Mouse (Mus musculus): ENCODE data around the gene Slc44a5.

Gene Slc44a5

GRCm38 (mm10) chr3:154172593-154172965, 199.3 kb downstream of the Slc44a5 start:
- no peak for DNase-seq (ENCODE audit: low spot score)

GRCm38 (mm10) chr3:154173556-154173955, 200.3 kb downstream of the Slc44a5 start:
- no peak for DNase-seq (ENCODE audit: low spot score)

- no peak for DNase-seq (ENCODE audit: low spot score)
These were observed 200.8 kb downstream of the Slc44a5 start for GRCm38 (mm10) chr3:154174031-154174430.

- DNase-seq (ENCODE audit: low spot score), result no peak
These were observed 201.5 kb downstream of the Slc44a5 start for GRCm38 (mm10) chr3:154174766-154175165.

GRCm38 (mm10) chr3:154177665-154178305, 204.5 kb downstream of the Slc44a5 start:
- no peak for DNase-seq (ENCODE audit: low spot score)

- no peak for DNase-seq (ENCODE audit: low spot score)
These were observed 206.2 kb downstream of the Slc44a5 start for GRCm38 (mm10) chr3:154179423-154179920.

GRCm38 (mm10) chr3:154182987-154183386, 209.8 kb downstream of the Slc44a5 start:
- DNase-seq (ENCODE audit: low spot score), result no peak

- DNase-seq (ENCODE audit: low spot score), result no peak
These were observed 210.7 kb downstream of the Slc44a5 start for GRCm38 (mm10) chr3:154183957-154184356.

GRCm38 (mm10) chr3:154188668-154189067, 215.4 kb downstream of the Slc44a5 start:
- DNase-seq (ENCODE audit: low spot score), result no peak

- DNase-seq (ENCODE audit: low spot score), result no peak
These were observed 219.2 kb downstream of the Slc44a5 start for GRCm38 (mm10) chr3:154192328-154193030.

- no peak for DNase-seq (ENCODE audit: low spot score)
These were observed 220.1 kb downstream of the Slc44a5 start for GRCm38 (mm10) chr3:154193189-154193840.

- DNase-seq (ENCODE audit: low spot score), result no peak
These were observed 227.2 kb downstream of the Slc44a5 start for GRCm38 (mm10) chr3:154200422-154200828.

- no peak for DNase-seq (ENCODE audit: low spot score)
These were observed 228.6 kb downstream of the Slc44a5 start for GRCm38 (mm10) chr3:154201796-154202195.

- no peak for DNase-seq (ENCODE audit: low spot score)
These were observed 229.1 kb downstream of the Slc44a5 start for GRCm38 (mm10) chr3:154202383-154202782.

- no peak for DNase-seq (ENCODE audit: low spot score)
These were observed 235.2 kb downstream of the Slc44a5 start for GRCm38 (mm10) chr3:154208479-154208878.

GRCm38 (mm10) chr3:154209201-154209754, 236.0 kb downstream of the Slc44a5 start:
- DNase-seq (ENCODE audit: low spot score), result no peak

- no peak for DNase-seq (ENCODE audit: low spot score)
These were observed 236.7 kb downstream of the Slc44a5 start for GRCm38 (mm10) chr3:154209776-154210430.

GRCm38 (mm10) chr3:154210431-154211055, 237.3 kb downstream of the Slc44a5 start:
- DNase-seq (ENCODE audit: low spot score), result no peak

GRCm38 (mm10) chr3:154212551-154212950, 239.3 kb downstream of the Slc44a5 start:
- no peak for DNase-seq (ENCODE audit: low spot score)

- DNase-seq (ENCODE audit: low spot score), result no peak
These were observed 242.1 kb downstream of the Slc44a5 start for GRCm38 (mm10) chr3:154215309-154215708.

- DNase-seq (ENCODE audit: low spot score), result no peak
These were observed 242.5 kb downstream of the Slc44a5 start for GRCm38 (mm10) chr3:154215779-154216178.

GRCm38 (mm10) chr3:154222141-154222591, 248.9 kb downstream of the Slc44a5 start:
- no peak for DNase-seq (ENCODE audit: low spot score)

Data from urinary bladder, postnatal 25 days (tissue).